Mouse (Mus musculus) kidney, postnatal 0 days (tissue): ENCODE measurements around the gene Ndufaf2. TPM values are rescaled to one million over a fixed set of nuclear protein-coding genes. Genes with fewer than 3 reads are reported as not detected.
A peak's percentile ranks its signal among the peaks of the same experiment; 100 is the strongest.

Experiments
- ATAC-seq: fragments of 200-750 bp; cut with Nextera tagmentation; replicated peaks from 2 replicates; pipeline ENCODE4 v1.8.0; 2017; ENCODE audit warnings: low read depth, moderate number of reproducible peaks, moderate TSS enrichment, moderate library complexity; ENCODE audit not compliant: low FRiP score
- DNase-seq: peaks from one replicate; pipeline ENCODE4 v3.0.0-alpha.2; 2016; ENCODE audit warnings: low spot score
- H3K27ac ChIP-seq: fragments of 300-500 bp; sonication (generic); 2 replicates; pipeline ENCODE4 v1.5.1; 2014; ENCODE audit warnings: mild to moderate bottlenecking
- H3K27me3 ChIP-seq: fragments of 300-500 bp; sonication (generic); 2 replicates; pipeline ENCODE4 v1.6.1; 2014; ENCODE audit warnings: low read length, mixed read lengths; ENCODE audit not compliant: insufficient read depth
- H3K36me3 ChIP-seq: fragments of 300-500 bp; sonication (generic); 2 replicates; pipeline ENCODE4 v1.6.1; 2014; ENCODE audit warnings: low read length, mixed read lengths; ENCODE audit not compliant: insufficient read depth
- H3K4me1 ChIP-seq: fragments of 300-500 bp; sonication (generic); replicated peaks from 2 replicates; pipeline ENCODE4 v1.6.1; 2014; ENCODE audit warnings: antibody characterized with exemption, low read length, mixed read lengths; ENCODE audit not compliant: insufficient read depth
- H3K4me2 ChIP-seq: fragments of 300-500 bp; sonication (generic); 2 replicates; pipeline ENCODE4 v1.6.1; 2014; ENCODE audit warnings: mild to moderate bottlenecking, low read length, moderate library complexity, mixed read lengths
- H3K4me3 ChIP-seq: fragments of 300-500 bp; sonication (generic); replicated peaks from 2 replicates; pipeline ENCODE4 v1.5.1; 2014; ENCODE audit warnings: low read depth, low read length
- H3K9ac ChIP-seq: fragments of 300-500 bp; sonication (generic); 2 replicates; pipeline ENCODE4 v1.6.1; 2014; ENCODE audit warnings: low read depth, low read length
- H3K9me3 ChIP-seq: fragments of 300-500 bp; sonication (generic); replicated peaks from 2 replicates; pipeline ENCODE4 v1.6.1; 2016; ENCODE audit warnings: low read length, inconsistent platforms, mixed read lengths
- CTCF ChIP-seq: IDR thresholded peaks from 2 replicates; pipeline ENCODE4 v1.5.1; 2016; ENCODE audit warnings: antibody characterized with exemption, low read depth, mild to moderate bottlenecking, moderate library complexity
- WGBS: fragments of 180-500 bp; shearing (Covaris S2); extraction: QIAGEN DNeasy Blood & Tissue Kit; methylation state at CpG from one replicate; pipeline ENCODE4 v1.1.7; 2014; 5-methylcytosine and 5-hydroxymethylcytosine counted together
- polyA plus RNA-seq: library from polyadenylated mRNA; unstranded; fragments of >200 nt; fragmentation: Nextera tagmentation; extraction: Ambion mirVana; gene quantifications from 2 replicates; pipeline ENCODE4 v1.2.1, GENCODE M21; 2015

Gene Ndufaf2
- polyA plus RNA-seq, 1 experiment from 2014 or later = 79.3 TPM

DNA sequence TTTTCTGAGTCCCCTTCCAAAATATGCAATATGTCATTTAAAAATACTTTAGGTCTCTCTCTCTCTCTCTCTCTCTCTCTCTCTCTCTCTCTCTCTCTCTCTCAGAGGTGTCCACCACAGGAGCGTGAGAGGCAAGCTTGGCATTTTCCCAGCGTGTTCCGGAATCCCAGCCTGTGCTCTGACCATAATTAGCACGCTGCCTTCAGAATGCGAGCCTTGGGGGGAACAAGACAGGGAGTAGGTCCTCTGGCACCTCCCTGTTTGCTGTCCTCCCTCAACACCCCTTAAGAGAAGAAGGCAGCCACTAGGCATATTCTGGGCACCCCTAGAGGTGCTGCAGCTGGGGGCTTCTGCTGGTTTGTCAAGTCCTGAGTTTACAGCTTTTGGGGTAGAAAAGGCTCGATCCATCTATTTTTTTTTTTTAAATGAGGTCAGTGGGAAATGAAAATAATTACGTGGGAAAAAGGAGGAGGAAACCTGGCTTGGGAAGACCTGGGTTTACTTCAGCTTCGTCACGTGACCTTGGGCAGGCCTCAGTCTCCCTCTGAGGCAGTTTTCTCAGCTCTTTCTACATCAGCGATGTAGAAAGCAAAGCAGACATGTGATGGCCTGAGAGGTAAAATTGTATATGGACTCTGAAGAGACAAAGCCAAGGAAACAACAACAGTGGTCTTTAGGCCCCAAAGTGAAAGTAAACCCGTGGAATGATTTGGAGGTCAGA lies 187.8 kb downstream of the Ndufaf2 start:
- H3K4me3 ChIP-seq = no peak overlapping the region
- ATAC-seq (no peak), DNase-seq (peak; percentile 49)
- peaks cover 4% of the 10 kb centered on the region for H3K4me1 ChIP-seq
- no peaks in the 10 kb centered on the region for H3K27me3 ChIP-seq
- WGBS = 50% methylated on average over 11 of the region's 11 CpGs
- no peaks in the 10 kb centered on the region for H3K9me3 ChIP-seq
- H3K36me3 ChIP-seq = no peaks in the 10 kb centered on the region
- TF ChIP-seq CTCF = no peak
- no peak overlapping the region for H3K9ac ChIP-seq
- peak overlapping the region; percentile 25; the same call in 1 of the 2 replicates for H3K4me2 ChIP-seq
- no peak overlapping the region for H3K27ac ChIP-seq

DNA sequence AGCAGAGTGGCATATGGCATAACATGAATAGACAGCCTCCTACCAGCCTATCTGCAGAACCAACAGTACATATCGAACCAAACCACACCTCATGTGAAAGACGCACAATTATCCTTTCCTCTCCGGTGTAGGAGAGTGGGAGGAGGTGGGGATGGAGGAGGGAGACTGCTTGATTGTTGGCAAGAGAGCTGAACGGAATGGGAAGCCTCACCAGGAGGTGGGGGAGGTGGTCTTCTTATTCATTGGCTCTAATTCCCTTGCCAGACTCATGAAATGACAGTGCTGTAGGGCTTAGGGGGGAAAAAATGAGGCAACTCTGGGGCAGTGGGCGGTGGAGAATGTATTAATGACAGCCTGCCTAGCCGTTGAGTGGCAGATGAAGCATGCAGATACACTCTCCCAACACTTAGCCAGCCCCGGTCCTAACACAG lies 188.4 kb downstream of the Ndufaf2 start:
- no peaks in the 10 kb centered on the region for H3K27me3 ChIP-seq
- peaks cover 4% of the 10 kb centered on the region for H3K4me1 ChIP-seq
- no peaks in the 10 kb centered on the region for H3K9me3 ChIP-seq
- no peak for DNase-seq
- 19% methylated on average over 7 of the region's 7 CpGs for WGBS
- H3K4me3 ChIP-seq = no peak overlapping the region
- no peak overlapping the region for H3K9ac ChIP-seq
- ATAC-seq = no peak
- peak overlapping the region; percentile 25; the same call in 1 of the 2 replicates for H3K4me2 ChIP-seq
- H3K27ac ChIP-seq = no peak overlapping the region
- H3K36me3 ChIP-seq = no peaks in the 10 kb centered on the region
- no peak for TF ChIP-seq CTCF

- ATAC-seq = no peak
- WGBS = 54% methylated on average over 7 of the region's 7 CpGs
- DNase-seq = peak; percentile 19
- Histone ChIP-seq H3K4me1 (peaks cover 10% of the 10 kb centered on the region), H3K27ac (no peak overlapping the region), H3K27me3 (no peaks in the 10 kb centered on the region), H3K4me2 (no peak overlapping the region), H3K9ac (no peak overlapping the region), H3K36me3 (no peaks in the 10 kb centered on the region), H3K9me3 (no peaks in the 10 kb centered on the region), H3K4me3 (no peak overlapping the region)
- TF ChIP-seq CTCF = no peak
Observed at GRCm38 (mm10) chr13:107964616-107965015, 193.8 kb downstream of the Ndufaf2 start.

- H3K4me3 ChIP-seq = no peak overlapping the region
- DNase-seq (no peak), ATAC-seq (no peak)
- H3K4me2 ChIP-seq = no peak overlapping the region
- H3K4me1 ChIP-seq = peaks cover 10% of the 10 kb centered on the region
- peak overlapping the region; percentile 4; the same call in 1 of the 2 replicates for H3K27ac ChIP-seq
- no peaks in the 10 kb centered on the region for H3K27me3 ChIP-seq
- no peaks in the 10 kb centered on the region for H3K36me3 ChIP-seq
- TF ChIP-seq CTCF = no peak
- H3K9me3 ChIP-seq = no peaks in the 10 kb centered on the region
- H3K9ac ChIP-seq = no peak overlapping the region
- 50% methylated on average over 11 of the region's 11 CpGs for WGBS
Observed at GRCm38 (mm10) chr13:107963471-107963870, 195.0 kb downstream of the Ndufaf2 start.

GRCm38 (mm10) chr13:107962741-107963140 lies 195.7 kb downstream of the Ndufaf2 start:
- no peak for TF ChIP-seq CTCF
- WGBS = 65% methylated on average over 4 of the region's 4 CpGs

GRCm38 (mm10) chr13:107961972-107962371 lies 196.5 kb downstream of the Ndufaf2 start:
- peak overlapping the region; percentile 36; the same call in 1 of the 2 replicates for H3K27ac ChIP-seq
- DNase-seq = no peak
- no peak for TF ChIP-seq CTCF

More at GRCm38 (mm10) chr13:107962741-107963140, 195.7 kb downstream of the Ndufaf2 start:
- Histone ChIP-seq H3K4me2 (no peak overlapping the region), H3K9ac (no peak overlapping the region), H3K36me3 (no peaks in the 10 kb centered on the region), H3K27ac (no peak overlapping the region), H3K4me1 (peaks cover 10% of the 10 kb centered on the region), H3K27me3 (no peaks in the 10 kb centered on the region), H3K4me3 (no peak overlapping the region), H3K9me3 (no peaks in the 10 kb centered on the region)
- ATAC-seq (no peak), DNase-seq (no peak)

More at GRCm38 (mm10) chr13:107961972-107962371, 196.5 kb downstream of the Ndufaf2 start:
- ATAC-seq = no peak; the same call in 1 of the 2 replicates
- H3K36me3 ChIP-seq = no peaks in the 10 kb centered on the region
- no peak overlapping the region for H3K4me2 ChIP-seq
- WGBS = 57% methylated on average over 4 of the region's 4 CpGs
- H3K4me1 ChIP-seq = peaks cover 10% of the 10 kb centered on the region
- no peak overlapping the region for H3K9ac ChIP-seq
- H3K9me3 ChIP-seq = no peaks in the 10 kb centered on the region
- H3K27me3 ChIP-seq = no peaks in the 10 kb centered on the region
- no peak overlapping the region for H3K4me3 ChIP-seq
